Mouse (Mus musculus) brain, embryonic 14.5 days (tissue): Measurements from ENCODE around the gene Rab4b.
A peak's percentile ranks its signal among the peaks of the same experiment; 100 is the strongest.

Source experiments
- CTCF ChIP-seq: fragments of 200-500 bp; IDR thresholded peaks from 2 replicates; pipeline ENCODE4 v1.5.1; 2012; ENCODE audit warnings: inconsistent platforms, mild to moderate bottlenecking, moderate library complexity, borderline replicate concordance; ENCODE audit not compliant: insufficient read depth, insufficient read length; ENCODE audit errors: extremely low read depth
- POLR2A ChIP-seq: fragments of 200-500 bp; IDR thresholded peaks from 2 replicates; pipeline ENCODE4 v1.6.1; 2012; ENCODE audit warnings: mild to moderate bottlenecking, inconsistent platforms, borderline replicate concordance; ENCODE audit not compliant: poor library complexity, insufficient read depth, insufficient read length, severe bottlenecking; ENCODE audit errors: extremely low read depth

- TF ChIP-seq POLR2A (peak; percentile 35; the same call in 1 of the 2 replicates), CTCF (no peak)
These were observed 17.2 kb upstream of the Rab4b start, which contains the start of the genes BC024978 and Snrpa for GRCm38 (mm10) chr7:27195681-27196611.
